Mouse (Mus musculus) layer of hippocampus, adult 18-20 months (tissue): ENCODE results near the gene Ngdn. TPM values are rescaled to one million over a fixed set of nuclear protein-coding genes. Genes with fewer than 3 reads are reported as not detected.

ENCODE experiments used
- microRNA-seq, 2 experiments: library from miRNA; unstranded; fragments of <30 nt; microRNA quantifications; one replicate each; pipeline ENCODE4 v1.2.0; 2021
- total RNA-seq, 2 experiments: library from RNA; stranded (reverse); gene quantifications; 2 replicates each; pipeline ENCODE4 v1.2.3; 2021

Gene Ngdn
- total RNA-seq, 2 experiments from 2014 or later, result 30.2 to 32.7 TPM

Small RNA genes within 50 kb of the gene (microRNA-seq; reads per million reads assigned to microRNA genes)
- 0 to 3.1 reads per million in 2 experiments for gene Mir208b

Other genes with a start within 250 kb of the Ngdn start
- 10 to 100 TPM; 52.3 to 53.1 TPM for gene Slc7a8, start 233.5 kb upstream of the Ngdn start, total RNA-seq
- not detected for gene Rnf212b, start 201.3 kb upstream of the Ngdn start, total RNA-seq
- gene Homez, start 144.5 kb upstream of the Ngdn start, total RNA-seq, result 10 to 100 TPM; 22.7 to 22.8 TPM
- 10 to 100 TPM; 19.3 to 19.7 TPM for gene Ppp1r3e, start 137.9 kb upstream of the Ngdn start, total RNA-seq
- gene Bcl2l2, start 132.1 kb upstream of the Ngdn start, total RNA-seq, result 100 to 1,000 TPM; 121 to 124 TPM
- 1 to 10 TPM in 1 of 2 experiments, under 1 TPM in 1; 0.45 to 7.3 TPM for gene Gm20521, start 132.0 kb upstream of the Ngdn start, total RNA-seq
- gene Pabpn1, start 123.0 kb upstream of the Ngdn start, total RNA-seq, result 100 to 1,000 TPM; 227 to 252 TPM
- gene Slc22a17, start 102.3 kb upstream of the Ngdn start, total RNA-seq, result 100 to 1,000 TPM; 691 to 697 TPM
- gene Efs, start 89.3 kb upstream of the Ngdn start, total RNA-seq, result 10 to 100 TPM in 1 of 2 experiments, 1 to 10 TPM in 1; 9.9 to 10.5 TPM
- gene Il25, start 82.8 kb upstream of the Ngdn start, total RNA-seq, result not detected
- gene Cmtm5, start 79.2 kb upstream of the Ngdn start, total RNA-seq, result 10 to 100 TPM; 77.1 to 86.1 TPM
- gene Myh6, start 48.5 kb upstream of the Ngdn start, total RNA-seq, result 1 to 10 TPM; 3.7 to 5.0 TPM
- gene Gm17428, start 38.5 kb upstream of the Ngdn start, total RNA-seq, result not detected
- 10 to 100 TPM; 10.1 to 14.4 TPM for gene Myh7, start 20.8 kb upstream of the Ngdn start, total RNA-seq
- 10 to 100 TPM; 52.9 to 58.5 TPM for gene Zfhx2, start 76.9 kb downstream of the Ngdn start, total RNA-seq
- 10 to 100 TPM; 17.8 to 18.3 TPM for gene Thtpa, start 79.3 kb downstream of the Ngdn start, total RNA-seq
- 10 to 100 TPM; 11.3 to 14.9 TPM for gene Ap1g2, start 91.1 kb downstream of the Ngdn start, total RNA-seq
- 100 to 1,000 TPM; 423 to 433 TPM for gene Jph4, start 101.5 kb downstream of the Ngdn start, total RNA-seq
- not detected for gene Dhrs2, start 206.6 kb downstream of the Ngdn start, total RNA-seq